Mouse (Mus musculus): Measurements from ENCODE around the gene Jmjd1c.

The Jmjd1c gene

DNA sequence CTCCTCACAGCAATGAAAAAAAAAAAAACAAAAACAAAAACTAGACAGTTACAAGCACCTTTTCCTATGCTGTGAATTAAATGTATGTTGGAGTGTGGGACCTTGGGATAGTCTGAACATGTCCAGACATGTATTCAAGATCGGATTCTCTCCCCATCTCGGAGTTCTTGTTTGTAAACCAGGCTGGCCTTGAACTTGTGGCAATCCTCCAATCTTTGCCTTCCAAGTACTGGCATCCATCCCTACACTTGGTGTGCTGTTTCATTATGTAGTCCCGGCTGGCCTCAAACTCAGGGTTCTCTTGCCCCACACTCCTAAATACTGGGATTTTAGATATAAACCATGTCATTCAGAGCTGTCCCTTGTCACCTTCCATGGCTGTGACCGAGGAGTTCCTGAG lies 203.4 kb downstream of the Jmjd1c start:
- DNase-seq (ENCODE audit: low spot score in 2 of 2): no peak

DNA sequence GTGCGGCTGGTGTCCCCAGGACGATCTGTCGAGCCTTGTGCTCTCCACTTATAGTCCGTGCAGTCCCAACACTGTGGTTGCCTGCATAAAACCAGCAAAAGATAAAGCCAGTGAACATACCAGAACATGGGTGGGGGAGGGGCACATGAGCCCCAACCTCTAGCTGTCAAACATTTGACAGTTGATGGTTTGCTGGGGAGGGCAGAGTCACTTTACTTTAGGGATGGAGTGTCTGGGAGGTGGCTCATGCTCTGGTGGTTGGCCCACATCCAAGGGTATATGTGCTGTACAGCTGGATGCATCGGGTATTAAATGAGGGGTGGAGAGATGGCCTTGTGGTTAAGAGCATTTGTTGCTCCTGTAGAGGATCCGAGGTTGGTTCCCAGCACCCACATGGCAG lies 205.1 kb downstream of the Jmjd1c start:
- DNase-seq (ENCODE audit: low spot score in 2 of 2): no peak

DNA sequence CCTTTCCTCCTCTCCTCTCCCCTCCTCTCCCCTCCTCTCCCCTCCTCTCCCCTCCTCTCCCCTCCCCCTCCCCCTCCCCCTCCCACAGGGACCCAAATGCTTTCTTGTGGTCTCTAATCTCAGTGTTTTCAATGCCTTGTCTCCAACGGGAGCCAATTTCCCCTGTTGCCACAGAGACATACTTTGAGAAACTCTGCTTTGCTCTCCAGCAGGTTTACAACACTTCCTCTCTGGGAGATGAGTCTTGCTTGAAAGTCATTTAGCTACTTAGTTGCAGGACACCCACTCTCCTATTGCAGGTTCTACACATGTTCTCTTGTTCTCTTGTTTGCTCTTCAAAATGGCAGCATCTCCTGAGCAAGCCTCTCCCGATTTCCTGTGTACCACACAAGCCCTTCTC lies 206.4 kb downstream of the Jmjd1c start:
- DNase-seq (ENCODE audit: low spot score in 2 of 2): no peak

Data from urinary bladder, postnatal 36 days (tissue).